Mouse (Mus musculus) embryonic facial prominence, embryonic 13.5 days (tissue): Measurements from ENCODE around the gene Alpk1. TPM values are rescaled to one million over a fixed set of nuclear protein-coding genes. Genes with fewer than 3 reads are reported as not detected.

Experiments
- ATAC-seq: fragments of 200-750 bp; cut with Nextera tagmentation; 2 replicates; pipeline ENCODE4 v1.8.0; 2017; ENCODE audit warnings: low read depth; ENCODE audit not compliant: insufficient number of reproducible peaks, insufficient read depth, low FRiP score, low TSS enrichment
- H3K27ac ChIP-seq: fragments of 300-500 bp; sonication (generic); 2 replicates; pipeline ENCODE4 v1.5.1; 2015; ENCODE audit warnings: moderate library complexity, mild to moderate bottlenecking, inconsistent platforms
- H3K27me3 ChIP-seq: fragments of 300-500 bp; sonication (generic); 2 replicates; pipeline ENCODE4 v1.6.1; 2015; ENCODE audit warnings: mild to moderate bottlenecking, inconsistent platforms
- H3K36me3 ChIP-seq: fragments of 300-500 bp; sonication (generic); 2 replicates; pipeline ENCODE4 v1.6.1; 2015; ENCODE audit warnings: mild to moderate bottlenecking, inconsistent platforms
- H3K4me1 ChIP-seq: fragments of 300-500 bp; sonication (generic); 2 replicates; pipeline ENCODE4 v1.6.1; 2015; ENCODE audit warnings: inconsistent platforms
- H3K4me2 ChIP-seq: fragments of 300-500 bp; sonication (generic); 2 replicates; pipeline ENCODE4 v1.6.1; 2015; ENCODE audit warnings: moderate library complexity, mild to moderate bottlenecking, inconsistent platforms
- H3K4me3 ChIP-seq: fragments of 300-500 bp; sonication (generic); 2 replicates; pipeline ENCODE4 v1.5.1; 2015; ENCODE audit warnings: mild to moderate bottlenecking, inconsistent platforms
- H3K9ac ChIP-seq: fragments of 300-500 bp; sonication (generic); 2 replicates; pipeline ENCODE4 v1.6.1; 2015; ENCODE audit warnings: mild to moderate bottlenecking, inconsistent platforms
- H3K9me3 ChIP-seq: fragments of 300-500 bp; sonication (generic); 2 replicates; pipeline ENCODE4 v1.6.1; 2016; ENCODE audit warnings: inconsistent platforms
- WGBS: fragments of 180-500 bp; shearing (Covaris S2); methylation state at CpG from one replicate; pipeline ENCODE4 v1.1.7; 2015; ENCODE audit warnings: mixed read lengths; 5-methylcytosine and 5-hydroxymethylcytosine counted together
- polyA plus RNA-seq: library from polyadenylated mRNA; unstranded; fragments of >200 nt; fragmentation: Nextera tagmentation; extraction: Ambion mirVana; gene quantifications from 2 replicates; pipeline ENCODE4 v1.2.1, GENCODE M21; 2015

The Alpk1 gene
- polyA plus RNA-seq, 1 experiment from 2014 or later = 2.3 TPM

DNA sequence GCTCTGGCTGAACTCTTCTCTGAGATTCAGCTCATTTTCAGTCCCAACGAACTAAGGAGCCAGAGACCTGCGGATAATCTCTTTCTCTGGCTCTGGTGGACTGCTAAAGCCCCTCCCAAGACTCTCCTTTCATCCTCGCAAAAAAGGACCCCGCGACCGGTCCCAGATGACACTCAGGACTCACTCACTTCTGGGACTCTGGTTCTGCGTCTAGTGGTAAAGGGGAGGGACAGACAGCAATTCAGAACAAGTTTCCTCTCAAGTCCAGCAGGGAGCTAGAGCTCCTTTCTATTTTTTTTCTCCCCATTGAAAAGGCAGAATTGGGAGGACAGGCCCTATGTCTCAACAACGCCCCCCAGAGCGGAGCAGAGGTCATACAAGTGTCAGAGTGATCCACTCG is 148.7 kb downstream of the Alpk1 start:
- 1% methylated on average over 10 of the region's 10 CpGs for WGBS
- H3K4me1 ChIP-seq = peaks cover 38% of the 10 kb centered on the region
- no peaks in the 10 kb centered on the region for H3K36me3 ChIP-seq
- no peak for ATAC-seq
- H3K4me3 ChIP-seq = no peak overlapping the region
- H3K9ac ChIP-seq = no peak overlapping the region
- H3K4me2 ChIP-seq = no peak overlapping the region
- H3K27me3 ChIP-seq = peaks cover 94% of the 10 kb centered on the region
- no peaks in the 10 kb centered on the region for H3K9me3 ChIP-seq
- no peak overlapping the region for H3K27ac ChIP-seq

DNA sequence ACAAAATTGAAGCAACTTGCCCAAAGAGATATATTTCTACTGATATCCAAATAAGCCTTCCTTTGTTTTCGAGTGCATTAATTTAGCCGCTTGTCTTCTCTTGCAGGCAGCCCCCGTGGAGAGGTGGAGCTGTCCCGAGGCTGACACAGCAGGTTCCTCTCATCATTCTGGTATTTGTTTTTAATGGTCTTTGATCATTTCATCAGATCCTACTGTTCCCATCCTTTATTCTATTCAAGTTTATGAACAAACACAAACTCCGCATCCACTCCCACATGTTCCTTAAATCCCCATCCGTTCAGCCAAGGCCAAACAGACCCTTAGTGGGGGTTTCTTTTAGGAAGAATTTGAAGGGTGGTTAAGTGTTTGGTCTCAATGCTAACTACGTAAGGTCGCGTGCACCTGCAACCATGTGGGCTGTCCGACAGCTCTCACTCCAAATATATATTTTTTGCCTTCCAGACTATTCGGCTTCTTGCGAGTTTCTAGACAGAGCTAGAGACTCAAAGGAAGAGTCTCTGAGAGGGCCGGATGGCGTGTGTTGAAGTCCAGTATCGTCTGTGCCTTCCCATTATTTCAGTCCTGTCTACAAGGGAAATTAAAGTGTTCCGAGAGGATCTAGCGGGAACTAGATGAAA is 149.5 kb downstream of the Alpk1 start:
- no peak overlapping the region for H3K4me3 ChIP-seq
- H3K27ac ChIP-seq = no peak overlapping the region
- H3K4me1 ChIP-seq = peaks cover 41% of the 10 kb centered on the region
- ATAC-seq = no peak
- no peak overlapping the region for H3K9ac ChIP-seq
- H3K9me3 ChIP-seq = no peaks in the 10 kb centered on the region
- H3K27me3 ChIP-seq = peaks cover 95% of the 10 kb centered on the region
- no peak overlapping the region for H3K4me2 ChIP-seq
- H3K36me3 ChIP-seq = no peaks in the 10 kb centered on the region
- 3% methylated on average over 17 of the region's 17 CpGs for WGBS

DNA sequence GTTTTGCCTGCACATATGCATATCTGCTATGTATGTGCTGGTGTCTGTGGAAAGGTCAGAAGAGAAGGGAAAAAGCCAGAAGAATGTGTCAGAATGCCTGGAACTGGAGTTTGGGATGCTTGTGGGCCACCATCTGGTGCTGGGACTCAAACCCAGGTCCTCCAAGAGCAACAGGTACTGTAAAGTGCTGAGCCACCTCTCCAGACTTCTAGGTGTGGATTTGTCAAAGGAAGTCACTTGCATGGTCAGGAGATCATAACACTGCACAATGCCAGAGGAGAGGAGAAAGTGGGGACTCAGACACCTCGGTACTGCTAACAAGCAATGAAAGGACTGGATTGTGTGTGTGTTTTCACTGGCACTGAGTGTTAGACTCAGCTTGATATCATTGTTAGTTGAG is 150.1 kb downstream of the Alpk1 start:
- Histone ChIP-seq H3K27me3 (peaks cover 97% of the 10 kb centered on the region), H3K27ac (no peak overlapping the region), H3K4me3 (no peak overlapping the region), H3K4me1 (peaks cover 48% of the 10 kb centered on the region), H3K4me2 (no peak overlapping the region), H3K36me3 (no peaks in the 10 kb centered on the region), H3K9me3 (no peaks in the 10 kb centered on the region), H3K9ac (no peak overlapping the region)
- 3% methylated on average over 1 of the region's 1 CpGs for WGBS
- ATAC-seq = no peak

DNA sequence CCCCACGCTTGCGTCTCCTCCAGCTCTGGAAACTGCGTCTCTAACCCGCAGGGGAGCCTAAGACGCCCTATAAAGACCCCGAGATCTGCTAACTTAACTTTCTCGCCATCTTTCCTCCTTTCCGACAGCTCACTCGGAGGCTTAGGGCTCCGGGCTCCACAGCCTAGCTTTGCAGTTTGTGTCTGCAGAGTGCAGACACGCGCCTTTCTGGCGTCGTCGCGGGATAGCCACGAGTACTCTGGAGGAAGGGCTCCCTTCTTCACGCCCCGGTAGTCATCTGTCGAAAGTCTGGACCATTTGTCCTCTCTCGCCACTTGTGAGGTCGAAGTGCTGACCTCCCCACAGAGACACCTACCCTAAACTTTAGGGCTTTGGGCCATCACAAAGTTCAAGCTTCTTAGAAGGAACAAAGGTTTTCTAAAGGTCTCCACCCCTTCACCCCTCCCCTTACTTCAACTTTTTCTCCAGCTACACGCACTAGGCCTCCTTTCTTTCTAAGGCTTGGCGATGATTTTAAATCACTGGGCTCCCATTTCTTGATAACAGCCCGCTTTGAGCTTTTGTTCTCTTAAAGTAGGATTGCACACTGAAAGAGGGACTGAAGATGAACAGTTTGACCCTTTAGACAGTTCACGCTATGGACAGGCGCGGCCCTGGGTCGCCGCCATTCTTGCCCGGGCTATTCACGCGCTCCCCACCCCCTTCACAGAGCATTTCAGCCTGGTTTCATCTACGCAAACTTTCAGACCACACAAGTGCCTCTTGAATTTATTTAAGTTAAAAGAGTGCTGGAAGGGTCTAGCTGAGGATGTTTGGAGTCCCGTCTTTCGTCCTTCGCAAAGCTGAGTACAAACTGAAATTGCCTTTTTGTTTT is 151.8 kb downstream of the Alpk1 start:
- Histone ChIP-seq H3K4me2 (peak overlapping the region; percentile 11; the same call in 1 of the 2 replicates), H3K4me3 (no peak overlapping the region), H3K36me3 (no peaks in the 10 kb centered on the region), H3K9me3 (no peaks in the 10 kb centered on the region), H3K4me1 (peaks cover 38% of the 10 kb centered on the region), H3K27me3 (peaks cover 95% of the 10 kb centered on the region), H3K9ac (no peak overlapping the region), H3K27ac (no peak overlapping the region)
- ATAC-seq = no peak
- under 1% methylated on average over 37 of the region's 37 CpGs for WGBS

DNA sequence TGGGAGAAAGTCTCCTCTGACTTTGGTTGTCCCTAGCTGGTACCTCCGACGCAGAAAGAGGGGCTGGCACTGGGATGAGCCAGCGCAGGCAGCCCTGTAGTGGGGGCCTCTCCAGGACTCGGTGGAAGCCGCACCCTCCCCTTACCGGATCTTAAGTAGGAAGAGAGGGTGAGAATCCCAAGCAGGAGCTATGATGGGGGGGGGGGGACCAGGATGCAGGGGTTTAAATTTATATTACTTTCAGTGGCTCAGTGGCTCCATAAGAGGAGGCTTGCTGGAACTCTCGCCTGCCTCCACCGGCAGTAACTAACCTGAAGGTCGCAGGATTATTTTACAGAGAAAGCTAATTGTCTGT is 152.4 kb downstream of the Alpk1 start:
- peak overlapping the region; percentile 11; the same call in 1 of the 2 replicates for H3K4me2 ChIP-seq
- no peak for ATAC-seq
- WGBS = 0% methylated on average over 9 of the region's 9 CpGs
- no peak overlapping the region for H3K4me3 ChIP-seq
- no peak overlapping the region for H3K27ac ChIP-seq
- H3K27me3 ChIP-seq = peaks cover 95% of the 10 kb centered on the region
- H3K9ac ChIP-seq = no peak overlapping the region
- peaks cover 31% of the 10 kb centered on the region for H3K4me1 ChIP-seq
- H3K9me3 ChIP-seq = no peaks in the 10 kb centered on the region
- H3K36me3 ChIP-seq = no peaks in the 10 kb centered on the region

DNA sequence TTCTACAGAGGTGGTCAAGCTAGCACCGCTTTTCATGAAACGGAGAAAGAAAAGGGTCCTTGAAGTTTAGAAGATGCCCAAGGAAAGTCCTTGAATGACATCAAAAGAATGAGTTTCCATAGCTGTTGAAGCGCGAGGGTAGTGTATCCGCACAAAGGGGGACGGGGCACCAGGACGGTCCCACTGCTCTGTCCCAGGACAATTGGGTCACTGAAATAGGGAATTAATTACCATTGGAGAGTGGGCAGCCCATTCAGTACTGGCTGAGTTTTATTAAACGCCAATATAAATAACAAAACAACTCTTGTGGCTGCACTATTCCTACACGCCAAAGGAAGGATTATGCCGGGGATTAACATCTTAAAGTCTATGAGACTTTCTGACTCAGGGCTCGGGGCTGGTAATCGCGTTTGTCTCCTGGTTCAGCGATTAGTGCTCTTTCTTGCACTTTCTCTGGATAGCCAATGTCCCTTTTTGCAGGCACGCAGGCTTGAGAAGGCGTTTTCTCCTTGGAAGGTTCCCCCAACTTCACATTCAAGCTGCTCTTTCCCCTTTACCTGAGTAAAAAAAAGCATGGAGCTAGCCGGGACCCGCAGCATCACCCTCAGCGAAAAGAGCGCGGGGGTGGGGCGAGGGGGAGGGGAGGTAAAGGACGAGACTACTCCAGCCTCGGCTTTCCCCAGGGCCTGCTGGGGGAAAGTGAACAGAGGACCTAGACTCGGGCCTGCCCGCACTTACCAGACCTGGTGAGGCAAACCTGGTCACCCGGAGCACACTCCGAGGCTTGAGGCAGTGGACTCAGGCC is 153.0 kb downstream of the Alpk1 start:
- Histone ChIP-seq H3K4me3 (no peak overlapping the region), H3K27ac (no peak overlapping the region), H3K36me3 (no peaks in the 10 kb centered on the region), H3K27me3 (peaks cover 92% of the 10 kb centered on the region), H3K4me1 (peaks cover 26% of the 10 kb centered on the region), H3K9ac (no peak overlapping the region), H3K9me3 (no peaks in the 10 kb centered on the region), H3K4me2 (no peak overlapping the region; the same call in 1 of the 2 replicates)
- 2% methylated on average over 28 of the region's 28 CpGs for WGBS
- no peak for ATAC-seq

DNA sequence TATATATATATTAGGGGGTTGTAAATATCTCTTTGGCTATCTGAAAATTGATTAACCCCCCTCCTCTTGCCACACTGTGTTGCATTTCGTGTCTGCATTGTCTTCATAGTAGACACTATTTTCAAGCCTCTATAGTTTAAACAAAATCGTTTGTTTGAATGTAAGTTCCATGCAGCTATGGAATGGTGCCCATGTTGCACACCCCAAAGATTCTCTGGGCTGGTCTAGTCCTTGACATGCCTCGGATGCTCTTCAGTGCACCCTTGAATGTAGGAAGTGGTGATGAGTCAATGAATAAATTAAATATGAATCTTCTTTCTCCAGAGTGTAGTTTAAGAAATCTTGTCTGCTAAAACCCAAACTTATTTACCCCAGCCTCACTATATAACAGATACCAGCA is 153.8 kb downstream of the Alpk1 start:
- no peak overlapping the region for H3K4me3 ChIP-seq
- no peaks in the 10 kb centered on the region for H3K36me3 ChIP-seq
- no peak overlapping the region for H3K9ac ChIP-seq
- no peak for ATAC-seq
- no peak overlapping the region for H3K27ac ChIP-seq
- no peak overlapping the region for H3K4me2 ChIP-seq
- H3K9me3 ChIP-seq = no peaks in the 10 kb centered on the region
- peaks cover 84% of the 10 kb centered on the region for H3K27me3 ChIP-seq
- H3K4me1 ChIP-seq = peaks cover 24% of the 10 kb centered on the region
- 8% methylated on average over 3 of the region's 3 CpGs for WGBS

DNA sequence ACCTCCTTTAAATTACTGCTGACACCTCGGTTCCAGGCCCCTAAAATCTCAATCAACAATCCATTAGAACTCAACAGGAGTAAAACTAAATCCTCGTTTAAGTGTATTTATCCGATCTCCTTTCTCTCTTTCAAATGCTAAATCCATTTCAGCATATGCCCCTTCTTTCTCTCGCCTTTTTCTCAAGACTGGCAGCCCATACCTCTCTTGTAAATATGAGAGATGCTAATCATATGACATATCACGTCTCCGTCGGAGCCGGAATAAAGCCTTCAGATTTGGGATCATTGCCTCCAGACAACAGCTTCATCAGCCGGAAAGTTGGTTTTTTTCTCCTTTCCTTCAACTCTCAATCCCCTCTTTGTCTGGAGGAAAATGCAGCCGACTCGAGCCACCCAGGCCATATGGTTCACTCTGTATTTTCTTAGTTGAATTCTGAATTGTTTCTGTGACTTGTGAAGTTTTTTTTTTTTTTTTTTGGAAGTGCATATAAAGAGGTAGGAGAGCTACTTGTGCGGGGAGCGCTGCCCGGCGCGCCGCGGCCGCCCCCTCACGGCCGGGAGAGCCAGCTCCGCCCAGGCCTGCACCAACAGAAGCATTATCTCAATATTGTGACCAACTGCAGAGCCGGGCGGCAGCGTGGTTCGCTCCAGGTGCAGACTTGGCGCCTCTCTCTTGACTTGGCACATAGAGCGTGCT is 154.5 kb downstream of the Alpk1 start:
- Histone ChIP-seq H3K27me3 (peaks cover 77% of the 10 kb centered on the region), H3K4me3 (peak overlapping the region; percentile 41), H3K36me3 (no peaks in the 10 kb centered on the region), H3K9ac (no peak overlapping the region), H3K27ac (no peak overlapping the region), H3K4me1 (peaks cover 24% of the 10 kb centered on the region), H3K4me2 (peak overlapping the region; percentile 70), H3K9me3 (no peaks in the 10 kb centered on the region)
- WGBS = under 1% methylated on average over 28 of the region's 28 CpGs
- no peak for ATAC-seq

DNA sequence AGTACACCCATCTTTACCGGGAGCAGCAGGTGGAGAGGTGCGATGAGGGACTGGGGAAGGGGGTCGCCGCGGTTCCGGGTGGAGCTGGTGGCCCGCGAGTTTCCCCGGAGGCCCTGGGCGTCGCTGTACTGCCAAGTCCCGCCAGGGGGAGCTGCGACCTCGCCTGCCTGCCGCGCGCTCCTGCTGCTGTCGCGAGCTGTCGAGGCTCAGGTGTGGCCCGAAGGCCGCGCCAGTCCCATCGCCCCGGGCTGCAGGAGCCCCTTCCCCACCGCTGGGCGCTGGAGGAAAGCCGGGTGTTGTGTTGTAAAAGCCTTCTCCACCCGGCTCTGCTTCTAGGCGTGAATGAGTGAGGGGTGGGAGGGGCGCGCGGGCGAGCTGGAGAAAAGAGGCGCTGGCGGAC is 155.0 kb downstream of the Alpk1 start:
- under 1% methylated on average over 36 of the region's 36 CpGs for WGBS

More for the DNA sequence above, 155.0 kb downstream of the Alpk1 start:
- Histone ChIP-seq H3K9ac (no peak overlapping the region), H3K27me3 (peaks cover 72% of the 10 kb centered on the region), H3K4me2 (peak overlapping the region; percentile 70), H3K4me1 (peaks cover 24% of the 10 kb centered on the region), H3K4me3 (peak overlapping the region; percentile 41), H3K36me3 (no peaks in the 10 kb centered on the region), H3K27ac (no peak overlapping the region), H3K9me3 (no peaks in the 10 kb centered on the region)
- no peak for ATAC-seq
